Mouse (Mus musculus) thymus, postnatal 14 days (tissue): ENCODE data around the gene Gm826.

ENCODE experiments used
- DNase-seq: peaks from one replicate; pipeline ENCODE4 v3.0.0; 2021

Gene Gm826

DNA sequence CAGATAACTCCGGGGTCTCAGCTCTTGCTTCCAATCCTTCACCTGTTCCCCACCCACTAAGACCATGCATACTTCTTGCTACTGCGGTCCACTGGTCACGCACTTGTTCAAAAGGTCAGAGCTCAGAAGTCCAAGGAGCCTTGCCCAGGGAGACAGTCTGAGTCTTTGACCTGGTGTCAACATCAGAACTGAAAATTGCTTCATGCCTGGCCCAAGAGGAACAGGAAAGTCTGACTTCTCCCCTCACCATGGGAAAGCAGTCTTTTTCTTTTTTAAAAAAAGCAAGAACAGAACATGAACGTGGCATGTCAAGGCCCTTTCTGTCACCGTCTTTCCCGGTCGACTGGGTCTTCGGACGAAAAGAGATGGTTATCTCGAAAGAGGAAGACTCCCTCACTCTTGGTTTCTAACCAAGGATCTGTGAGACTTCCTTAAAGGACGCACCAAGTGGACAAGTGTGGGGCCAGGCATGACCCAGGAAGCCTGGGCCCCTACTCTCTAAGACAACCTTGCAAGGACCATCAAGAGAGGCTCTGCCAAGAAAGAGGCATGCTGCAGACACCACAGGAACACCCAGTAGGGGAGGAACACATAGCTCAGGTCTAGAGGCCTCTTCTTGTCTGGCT, 66.0 kb downstream of the Gm826 start:
- no peak for DNase-seq

- no peak for DNase-seq
Measured at GRCm38 (mm10) chr2:160263861-160264260, 70.1 kb downstream of the Gm826 start.

DNA sequence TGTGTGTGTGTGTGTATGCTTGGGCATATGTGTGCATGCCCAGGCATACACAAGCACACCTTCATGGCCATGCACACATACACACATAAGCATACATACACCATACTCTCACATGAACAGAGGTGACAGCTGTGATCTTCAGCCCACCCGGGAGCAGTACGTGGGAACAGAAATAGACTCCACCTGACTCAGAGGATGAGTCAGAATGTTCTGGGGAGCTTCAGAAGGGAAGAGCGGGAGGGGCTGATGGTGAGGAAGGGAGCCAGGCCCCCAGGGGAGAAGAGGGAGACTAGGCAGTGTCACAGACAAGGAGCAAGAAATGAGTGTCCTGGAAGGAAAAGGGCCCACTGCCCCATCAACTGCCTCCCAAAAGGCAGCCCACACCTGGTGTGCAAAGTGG, 72.4 kb downstream of the Gm826 start:
- no peak for DNase-seq
